Mouse (Mus musculus): ENCODE measurements around the gene Dock3. TPM values are rescaled to one million over a fixed set of nuclear protein-coding genes. Genes with fewer than 3 reads are reported as not detected.

The Dock3 gene
- polyA plus RNA-seq, 1 experiment from 2014 or later = 0.60 TPM

GRCm38 (mm10) chr9:106913759-106914158 is 317.9 kb downstream of the Dock3 start:
- Histone ChIP-seq H3K9me3 (ENCODE audit: control insufficient read depth) (no peaks in the 10 kb centered on the region), H3K36me3 (ENCODE audit: control insufficient read depth, insufficient read depth) (no peaks in the 10 kb centered on the region), H3K9ac (ENCODE audit: low read depth, low read length) (no peak overlapping the region), H3K4me3 (ENCODE audit: low read depth, low read length) (no peak overlapping the region), H3K4me2 (replicated peaks; ENCODE audit: low read depth) (no peak overlapping the region), H3K27me3 (replicated peaks; ENCODE audit: control insufficient read depth, insufficient read depth, low read length) (no peaks in the 10 kb centered on the region), H3K27ac (ENCODE audit: low read depth, low read length) (no peak overlapping the region), H3K4me1 (replicated peaks; ENCODE audit: control insufficient read depth, insufficient read depth, low read length) (no peaks in the 10 kb centered on the region)
- TF ChIP-seq CTCF (IDR thresholded peaks at IDR 0.05; ENCODE audit: low read depth) = peak; percentile 61
- WGBS = 4% methylated on average over 1 of the region's 1 CpGs
- ATAC-seq = no peak

- no peak for ATAC-seq
- Histone ChIP-seq H3K36me3 (ENCODE audit: control insufficient read depth, insufficient read depth) (no peaks in the 10 kb centered on the region), H3K4me2 (replicated peaks; ENCODE audit: low read depth) (no peak overlapping the region), H3K4me1 (replicated peaks; ENCODE audit: control insufficient read depth, insufficient read depth, low read length) (no peaks in the 10 kb centered on the region), H3K9ac (ENCODE audit: low read depth, low read length) (no peak overlapping the region), H3K9me3 (ENCODE audit: control insufficient read depth) (no peaks in the 10 kb centered on the region), H3K4me3 (ENCODE audit: low read depth, low read length) (no peak overlapping the region), H3K27me3 (replicated peaks; ENCODE audit: control insufficient read depth, insufficient read depth, low read length) (no peaks in the 10 kb centered on the region), H3K27ac (ENCODE audit: low read depth, low read length) (no peak overlapping the region)
- WGBS = 61% methylated on average over 1 of the region's 1 CpGs
- TF ChIP-seq CTCF (IDR thresholded peaks at IDR 0.05; ENCODE audit: low read depth) = no peak
Measured at GRCm38 (mm10) chr9:106911624-106912023, 320.1 kb downstream of the Dock3 start.

GRCm38 (mm10) chr9:106908715-106909114 is 323.0 kb downstream of the Dock3 start:
- Histone ChIP-seq H3K9me3 (ENCODE audit: control insufficient read depth) (no peaks in the 10 kb centered on the region), H3K4me1 (replicated peaks; ENCODE audit: control insufficient read depth, insufficient read depth, low read length) (no peaks in the 10 kb centered on the region), H3K4me2 (replicated peaks; ENCODE audit: low read depth) (no peak overlapping the region; the same call in 1 of the 2 replicates), H3K9ac (ENCODE audit: low read depth, low read length) (no peak overlapping the region), H3K27me3 (replicated peaks; ENCODE audit: control insufficient read depth, insufficient read depth, low read length) (no peaks in the 10 kb centered on the region), H3K4me3 (ENCODE audit: low read depth, low read length) (no peak overlapping the region), H3K36me3 (ENCODE audit: control insufficient read depth, insufficient read depth) (no peaks in the 10 kb centered on the region), H3K27ac (ENCODE audit: low read depth, low read length) (no peak overlapping the region)
- ATAC-seq = peak; percentile 85
- 18% methylated on average over 5 of the region's 5 CpGs for WGBS
- no peak for TF ChIP-seq CTCF (IDR thresholded peaks at IDR 0.05; ENCODE audit: low read depth)

- Histone ChIP-seq H3K27me3 (replicated peaks; ENCODE audit: control insufficient read depth, insufficient read depth, low read length) (no peaks in the 10 kb centered on the region), H3K9me3 (ENCODE audit: control insufficient read depth) (no peaks in the 10 kb centered on the region), H3K9ac (ENCODE audit: low read depth, low read length) (no peak overlapping the region), H3K4me1 (replicated peaks; ENCODE audit: control insufficient read depth, insufficient read depth, low read length) (no peaks in the 10 kb centered on the region), H3K36me3 (ENCODE audit: control insufficient read depth, insufficient read depth) (no peaks in the 10 kb centered on the region), H3K4me2 (replicated peaks; ENCODE audit: low read depth) (no peak overlapping the region), H3K27ac (ENCODE audit: low read depth, low read length) (no peak overlapping the region), H3K4me3 (ENCODE audit: low read depth, low read length) (no peak overlapping the region)
- WGBS = 59% methylated on average over 3 of the region's 3 CpGs
- TF ChIP-seq CTCF (IDR thresholded peaks at IDR 0.05; ENCODE audit: low read depth) = no peak
- no peak for ATAC-seq
Measured at GRCm38 (mm10) chr9:106908174-106908573, 323.5 kb downstream of the Dock3 start.

- H3K4me3 ChIP-seq (ENCODE audit: low read depth, low read length) = no peak overlapping the region
- no peak overlapping the region for H3K4me2 ChIP-seq (replicated peaks; ENCODE audit: low read depth)
- no peak overlapping the region for H3K9ac ChIP-seq (ENCODE audit: low read depth, low read length)
- no peak for TF ChIP-seq CTCF (IDR thresholded peaks at IDR 0.05; ENCODE audit: low read depth)
- H3K27me3 ChIP-seq (replicated peaks; ENCODE audit: control insufficient read depth, insufficient read depth, low read length) = no peaks in the 10 kb centered on the region
- 89% methylated on average over 8 of the region's 8 CpGs for WGBS
- H3K27ac ChIP-seq (ENCODE audit: low read depth, low read length) = no peak overlapping the region
- H3K9me3 ChIP-seq (ENCODE audit: control insufficient read depth) = no peaks in the 10 kb centered on the region
- ATAC-seq = no peak
- H3K36me3 ChIP-seq (ENCODE audit: control insufficient read depth, insufficient read depth) = no peaks in the 10 kb centered on the region
- H3K4me1 ChIP-seq (replicated peaks; ENCODE audit: control insufficient read depth, insufficient read depth, low read length) = no peaks in the 10 kb centered on the region
Measured at GRCm38 (mm10) chr9:106906597-106906996, 325.1 kb downstream of the Dock3 start.

- ATAC-seq = no peak
- H3K4me3 ChIP-seq (ENCODE audit: low read depth, low read length) = no peak overlapping the region
- H3K27ac ChIP-seq (ENCODE audit: low read depth, low read length) = no peak overlapping the region
- H3K9ac ChIP-seq (ENCODE audit: low read depth, low read length) = no peak overlapping the region
- H3K4me1 ChIP-seq (replicated peaks; ENCODE audit: control insufficient read depth, insufficient read depth, low read length) = no peaks in the 10 kb centered on the region
- H3K36me3 ChIP-seq (ENCODE audit: control insufficient read depth, insufficient read depth) = no peaks in the 10 kb centered on the region
- no peak overlapping the region for H3K4me2 ChIP-seq (replicated peaks; ENCODE audit: low read depth)
- H3K9me3 ChIP-seq (ENCODE audit: control insufficient read depth) = no peaks in the 10 kb centered on the region
- 3% methylated on average over 1 of the region's 1 CpGs for WGBS
- peak; percentile 85 for TF ChIP-seq CTCF (IDR thresholded peaks at IDR 0.05; ENCODE audit: low read depth)
- H3K27me3 ChIP-seq (replicated peaks; ENCODE audit: control insufficient read depth, insufficient read depth, low read length) = no peaks in the 10 kb centered on the region
Measured at GRCm38 (mm10) chr9:106903791-106904134, 327.9 kb downstream of the Dock3 start.

All from intestine, postnatal 0 days (tissue).